Mouse (Mus musculus) CH12.LX (cell line): ENCODE measurements around the gene Nhsl2. TPM values are rescaled to one million over a fixed set of nuclear protein-coding genes. Genes with fewer than 3 reads are reported as not detected.
A peak's percentile ranks its signal among the peaks of the same experiment; 100 is the strongest.
"Not testable (repeated sequence)": the region's sequence is repeated elsewhere in the genome, so short reads cannot be mapped to it uniquely, and the experiment has no call there.

ENCODE experiments used
- DNase-seq: peaks from one replicate; pipeline ENCODE4 v3.0.0-alpha.2; 2013; ENCODE audit errors: extremely low read depth
- H3K27ac ChIP-seq: 2 replicates; pipeline ENCODE4 v1.5.1; 2012; ENCODE audit warnings: low read depth, mild to moderate bottlenecking, control low read depth, moderate library complexity; ENCODE audit not compliant: insufficient read depth
- H3K27me3 ChIP-seq: replicated peaks from 2 replicates; pipeline ENCODE3; 2012; ENCODE audit warnings: inconsistent platforms
- H3K36me3 ChIP-seq, 2 experiments: replicated peaks in 1 of 2; 2 replicates each; pipeline versions ENCODE3 to v1.6.1; 2012; ENCODE audit warnings: inconsistent platforms in 1 of 2, low read length in 1 of 2, mild to moderate bottlenecking in 1 of 2, mixed read lengths in 1 of 2, moderate library complexity in 1 of 2; ENCODE audit not compliant: control insufficient read depth in 1 of 2, insufficient read depth in 1 of 2
- H3K4me1 ChIP-seq, 2 experiments: 2 replicates each; pipeline ENCODE4 v1.6.1; 2012; ENCODE audit warnings: inconsistent platforms in 1 of 2, moderate library complexity in 1 of 2; ENCODE audit not compliant: insufficient read depth in 2 of 2, control insufficient read depth in 1 of 2
- H3K4me2 ChIP-seq: 2 replicates; pipeline ENCODE4 v1.6.1; 2012; ENCODE audit warnings: low read depth, mild to moderate bottlenecking, control low read depth; ENCODE audit not compliant: poor library complexity, insufficient read depth, severe bottlenecking
- H3K4me3 ChIP-seq, 3 experiments: fragments of 150-350 bp in 1 of 3; sonication (generic) in 1 of 3; replicated peaks in 1 of 3; 2 replicates each; pipeline versions ENCODE3 to v1.5.1; 2011 to 2012; ENCODE audit warnings: low read depth in 2 of 3, low read length in 2 of 3, mild to moderate bottlenecking in 2 of 3, moderate library complexity in 2 of 3, control low read depth in 1 of 3, improper control_type of control experiment in 1 of 3, inconsistent platforms in 1 of 3, mixed read lengths in 1 of 3; ENCODE audit not compliant: poor library complexity in 1 of 3
- H3K79me2 ChIP-seq: replicated peaks from 2 replicates; pipeline ENCODE4 v1.6.1; 2012; ENCODE audit warnings: mild to moderate bottlenecking, moderate library complexity; ENCODE audit not compliant: control insufficient read depth, poor library complexity, insufficient read depth, severe bottlenecking; ENCODE audit errors: extremely low read depth
- H3K9ac ChIP-seq: 2 replicates; pipeline ENCODE4 v1.6.1; 2012; ENCODE audit warnings: low read depth, mild to moderate bottlenecking, control low read depth, moderate library complexity; ENCODE audit not compliant: insufficient read depth
- H3K9me3 ChIP-seq: replicated peaks from 2 replicates; pipeline ENCODE3; 2012; ENCODE audit warnings: low read length, inconsistent platforms, mixed read lengths
- BHLHE40 ChIP-seq: IDR thresholded peaks from 2 replicates; pipeline ENCODE4 v1.6.1; 2011; ENCODE audit warnings: mild to moderate bottlenecking, low read depth, low read length, improper control_type of control experiment
- ELF1 ChIP-seq: IDR thresholded peaks from 2 replicates; pipeline ENCODE4 v1.6.1; 2014; ENCODE audit warnings: low read depth, mild to moderate bottlenecking, inconsistent platforms, low read length, improper control_type of control experiment
- ETS1 ChIP-seq: conservative IDR thresholded peaks from 2 replicates; pipeline ENCODE4 v1.6.1; 2012; ENCODE audit warnings: low read depth, mild to moderate bottlenecking, inconsistent platforms, low read length, improper control_type of control experiment, moderate library complexity
- GABPA ChIP-seq: IDR thresholded peaks from 2 replicates; pipeline ENCODE4 v1.6.1; 2012; ENCODE audit warnings: low read depth, low read length, improper control_type of control experiment, inconsistent platforms; ENCODE audit not compliant: insufficient replicate concordance
- IRF4 ChIP-seq: IDR thresholded peaks from 2 replicates; pipeline ENCODE4 v1.6.1; 2014; ENCODE audit warnings: low read depth, mild to moderate bottlenecking, inconsistent platforms, low read length, improper control_type of control experiment
- JUN ChIP-seq: IDR thresholded peaks from 2 replicates; pipeline ENCODE4 v1.6.1; 2011; ENCODE audit warnings: low read depth, mild to moderate bottlenecking, low read length, improper control_type of control experiment, moderate library complexity; ENCODE audit not compliant: insufficient read depth
- MAFK ChIP-seq: IDR thresholded peaks from 2 replicates; pipeline ENCODE4 v1.6.1; 2011; ENCODE audit warnings: low read length, improper control_type of control experiment; ENCODE audit not compliant: insufficient replicate concordance
- USF1 ChIP-seq: IDR thresholded peaks from 2 replicates; pipeline ENCODE4 v1.6.1; 2014; ENCODE audit warnings: low read depth, mild to moderate bottlenecking, inconsistent platforms, low read length, improper control_type of control experiment
- ZKSCAN1 ChIP-seq: IDR thresholded peaks from 2 replicates; pipeline ENCODE4 v1.6.1; 2012; ENCODE audit warnings: low read depth, inconsistent platforms, low read length, improper control_type of control experiment, borderline replicate concordance
- dilution Hi-C: fragments of 300-500 bp; cut with MboI; formaldehyde crosslinking; loops from 2 replicates; pipeline ENCODE4 v1.14.3; 2020; ENCODE audit warnings: low sequenced_read_pairs; ENCODE audit not compliant: extremely low pct_unique_long_range_greater_than_20kb, extremely low pct_ligation_motif_present
- in situ Hi-C: fragments of 300-500 bp; cut with MboI; formaldehyde crosslinking; loops from 3 replicates; pipeline ENCODE4 v1.14.3; 2019; ENCODE audit warnings: low sequenced_read_pairs, low pct_ligation_motif_present, low pct_unique_long_range_greater_than_20kb, mixed read lengths
- polyA plus RNA-seq: library from polyadenylated mRNA; unstranded; fragments of >175 nt; gene quantifications from 2 replicates; pipeline ENCODE4 v1.2.1, GENCODE M21; 2012; ENCODE audit warnings: low read depth; ENCODE audit not compliant: insufficient read length
- total RNA-seq, 2 experiments: library from RNA; depleted of rRNA; stranded (reverse); fragments of 300-350 nt in 1 of 2; fragments of >200 nt in 1 of 2; gene quantifications; 2 replicates each; pipeline ENCODE4 v1.2.3; 2012 to 2014

The Nhsl2 gene
- total and polyA plus RNA-seq, 3 experiments = 0.10 to 0.17 TPM; not detected in 1

- no peak for TF ChIP-seq USF1
- no peak for TF ChIP-seq ZKSCAN1
- TF ChIP-seq BHLHE40 = peak; percentile 44; the same call in 1 of the 2 replicates
- no peak for TF ChIP-seq JUN
- TF ChIP-seq ETS1 = peak; percentile 31; the same call in 1 of the 2 replicates
- peak; percentile 73; the same call in 1 of the 2 replicates for TF ChIP-seq IRF4
Observed at GRCm38 (mm10) chrX:102094381-102094904, 245.3 kb downstream of the Nhsl2 start (continued).

DNA sequence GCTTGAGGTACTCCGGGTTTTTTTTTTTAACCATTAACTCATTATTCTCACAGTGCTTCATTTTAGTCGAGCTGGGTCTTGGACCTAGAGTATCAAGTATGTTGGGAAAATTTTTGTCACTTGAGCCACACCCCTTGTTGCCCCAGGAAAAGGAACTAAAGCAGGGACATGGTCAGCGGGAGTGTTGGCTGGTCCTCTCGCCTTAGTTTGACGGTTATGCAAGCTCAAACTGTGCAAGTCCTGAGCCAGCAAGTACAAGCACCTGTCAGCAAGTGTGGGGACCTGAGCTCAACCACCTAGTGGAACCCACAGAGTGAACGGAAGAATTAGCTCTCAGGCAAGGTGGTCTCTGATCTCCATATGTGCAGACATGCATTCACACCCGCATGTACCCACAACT is 252.7 kb downstream of the Nhsl2 start:
- Histone ChIP-seq H3K4me3 (no peak overlapping the region), H3K27ac (no peak overlapping the region), H3K36me3 (no peaks in the 10 kb centered on the region), H3K9me3 (no peaks in the 10 kb centered on the region), H3K79me2 (no peaks in the 10 kb centered on the region), H3K27me3 (no peaks in the 10 kb centered on the region), H3K4me1 (peaks cover 4 to 17% of the 10 kb centered on the region in 2 experiments; a peak in 3 of 4 replicates), H3K9ac (no peak overlapping the region), H3K4me2 (no peak overlapping the region)
- DNase-seq = no peak
- dilution Hi-C loops (no loop called here), in situ Hi-C loops (no loop called here)
- TF ChIP-seq MAFK (no peak), GABPA (no peak), ELF1 (no peak)

DNA sequence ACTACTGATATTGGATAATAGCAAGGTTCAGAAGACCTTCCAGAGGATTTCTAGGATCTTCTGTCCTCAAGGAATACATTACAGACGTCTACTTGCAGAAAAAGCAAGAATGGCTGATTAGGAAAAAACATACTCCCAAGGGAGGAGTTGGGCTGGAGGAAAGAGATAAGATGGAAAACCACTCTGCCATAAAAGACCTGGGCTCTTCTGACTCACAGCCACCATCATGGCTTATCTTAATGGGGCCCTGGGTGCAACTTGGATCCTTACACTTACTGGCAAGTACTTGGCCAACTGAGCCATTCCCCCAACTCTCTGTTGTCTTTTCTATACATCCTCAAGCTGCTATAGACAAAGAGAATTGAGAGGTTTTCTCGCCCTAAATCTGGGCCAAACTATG is 254.6 kb downstream of the Nhsl2 start:
- H3K9ac ChIP-seq, in situ Hi-C loops, H3K4me2 ChIP-seq: not testable (repeated sequence)

DNA sequence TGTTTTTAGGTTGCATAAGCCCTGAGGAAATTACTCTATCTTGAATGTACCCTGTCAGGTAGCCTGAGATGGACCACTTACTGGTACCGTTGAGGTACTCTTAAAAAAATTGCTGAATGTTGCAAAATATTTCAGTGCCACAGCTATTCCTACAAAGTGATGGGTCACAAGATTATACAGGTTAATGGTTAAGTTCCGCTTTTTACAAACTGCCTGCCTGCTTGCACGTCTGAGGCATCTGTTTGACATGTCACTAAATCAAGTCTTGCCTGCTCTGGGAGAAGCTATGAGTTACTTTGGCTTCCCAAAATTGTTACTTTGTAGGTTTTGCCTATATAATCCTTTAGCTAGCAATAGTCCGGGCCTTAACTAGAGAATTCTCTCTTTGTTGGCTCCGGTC is 260.2 kb downstream of the Nhsl2 start:
- DNase-seq, H3K27me3 ChIP-seq, H3K79me2 ChIP-seq, H3K27ac ChIP-seq, H3K9me3 ChIP-seq, H3K36me3 ChIP-seq, in situ Hi-C loops, H3K9ac ChIP-seq, H3K4me2 ChIP-seq, dilution Hi-C loops, H3K4me3 ChIP-seq, H3K4me1 ChIP-seq: not testable (repeated sequence)

More for the DNA sequence above, 254.6 kb downstream of the Nhsl2 start:
- H3K9me3 ChIP-seq, H3K4me3 ChIP-seq, H3K36me3 ChIP-seq, DNase-seq, dilution Hi-C loops, H3K27me3 ChIP-seq, H3K79me2 ChIP-seq, H3K27ac ChIP-seq: not testable (repeated sequence)
- peaks cover 4 to 17% of the 10 kb centered on the region in 2 experiments; a peak in 3 of 4 replicates for H3K4me1 ChIP-seq
